1 mouse cellular context compared by ENCODE assay signal in the genomic region with DNA sequence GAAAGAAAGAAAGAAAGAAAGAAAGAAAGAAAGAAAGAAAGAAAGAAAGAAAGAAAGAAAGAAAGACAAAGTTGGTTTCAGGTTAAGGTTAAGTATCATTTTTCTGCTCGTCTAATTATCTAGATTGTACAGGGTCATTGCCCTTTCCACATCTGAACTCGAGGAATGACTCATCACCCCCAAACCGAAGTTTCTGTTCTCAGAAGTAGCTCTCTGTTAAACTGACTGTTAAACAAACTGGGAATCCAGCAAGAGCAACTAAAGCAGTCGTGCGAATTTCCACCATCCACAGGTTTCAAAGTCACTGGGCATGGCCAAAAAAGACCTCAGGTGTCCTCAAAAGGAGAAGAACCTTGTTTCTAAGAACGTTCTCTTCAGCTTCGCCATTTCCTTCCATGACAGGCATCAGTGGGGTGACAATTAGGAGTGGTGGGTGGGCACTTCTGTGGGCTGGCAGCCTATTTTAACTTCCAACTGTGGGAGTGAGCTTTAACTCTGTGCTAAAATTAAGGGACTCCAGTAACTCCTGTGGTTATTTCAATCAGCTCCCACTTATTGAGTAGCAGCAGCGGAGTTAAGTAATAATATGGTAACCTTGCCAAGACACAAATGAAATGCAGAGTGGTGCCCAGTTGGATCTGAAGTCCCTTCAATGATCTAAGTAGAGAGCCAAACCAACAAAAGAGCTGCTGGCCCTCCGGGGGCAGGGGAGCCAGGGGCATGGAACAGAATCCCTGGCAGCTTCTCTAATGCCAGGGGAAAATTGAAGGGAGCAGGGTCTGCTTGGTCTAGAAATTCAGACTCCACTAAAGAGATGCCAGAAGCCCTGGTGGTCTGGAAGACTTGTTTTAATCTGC.
TF ChIP-seq lines count a peak whose summit lies in the region.

No protein-coding gene starts in this region.

TF ChIP-seq in MEL, 35 proteins besides CTCF, POLR2A, EP300 and RAD21 (continued from another document):
- TF ChIP-seq MAFK (IDR thresholded peaks at IDR 0.05; ENCODE audit: borderline replicate concordance, low read depth, low read length) (no peak), NRF1 (IDR thresholded peaks at IDR 0.05; ENCODE audit: insufficient read depth, low read depth, low read length, poor library complexity, severe bottlenecking) (no peak), ZKSCAN1 (IDR thresholded peaks at IDR 0.05; ENCODE audit: low read depth, low read length) (no peak), MAX (IDR thresholded peaks at IDR 0.05; ENCODE audit: low read length) (peak; percentile 40; the same call in 1 of the 2 replicates), ZC3H11A (IDR thresholded peaks at IDR 0.05; ENCODE audit: low read depth, low read length) (no peak), USF2 (IDR thresholded peaks at IDR 0.05; ENCODE audit: borderline replicate concordance in 1 of 2, insufficient read depth in 1 of 2, low read depth in 1 of 2, low read length in 2 of 2) (no peak), NELFE (IDR thresholded peaks at IDR 0.05; ENCODE audit: low read depth, low read length) (peak; percentile 37; the same call in 1 of the 2 replicates), ELF1 (IDR thresholded peaks at IDR 0.05; ENCODE audit: low read depth, low read length) (no peak), E2F4 (IDR thresholded peaks at IDR 0.05; ENCODE audit: borderline replicate concordance, low read depth, low read length) (no peak)
